Mouse (Mus musculus): ENCODE results near the gene Oxct2a. TPM values are rescaled to one million over a fixed set of nuclear protein-coding genes. Genes with fewer than 3 reads are reported as not detected.

Gene Oxct2a
- total RNA-seq, 4 experiments from 2014 or later: not detected

DNA sequence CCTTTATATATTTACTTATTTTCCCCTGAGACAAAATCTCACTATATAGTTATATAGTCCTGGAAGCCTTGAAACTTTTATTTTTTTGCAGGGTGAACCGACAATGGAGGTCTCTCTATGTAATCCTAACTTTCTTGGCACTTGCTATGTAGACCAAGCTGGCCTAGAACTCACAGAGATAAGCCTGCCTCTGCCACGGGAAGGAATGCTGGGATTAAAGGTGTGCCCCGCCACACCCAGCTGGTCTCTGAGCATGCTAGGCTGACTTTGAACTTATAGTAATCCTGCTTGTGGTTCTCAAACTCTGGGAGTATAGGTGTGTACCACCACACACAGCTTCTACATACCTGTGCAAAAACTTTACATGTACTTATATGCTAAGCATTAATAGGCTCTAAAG is 43.3 kb downstream of the Oxct2a start:
- DNase-seq (ENCODE audit: low spot score): no peak

Other genes with a start within 250 kb of the Oxct2a start
- gene Bmp8b, start 218.5 kb downstream of the Oxct2a start, total RNA-seq (2022): not detected
- gene Oxct2b, start 207.4 kb downstream of the Oxct2a start, total RNA-seq (2022): not detected
- gene Ppie, start 183.7 kb downstream of the Oxct2a start, total RNA-seq (2022): 10 to 100 TPM; 22.0 to 27.8 (median 24.1) TPM
- under 1 TPM; 0.14 to 0.25 (median 0.19) TPM for gene Hpcal4, start 140.4 kb downstream of the Oxct2a start, total RNA-seq (2022)
- gene Nt5c1a, start 122.1 kb downstream of the Oxct2a start, total RNA-seq (2022): 10 to 100 TPM; 48.9 to 75.3 (median 70.1) TPM
- gene Heyl, start 90.1 kb downstream of the Oxct2a start, total RNA-seq (2022): 10 to 100 TPM in 3 of 4 experiments, 1 to 10 TPM in 1; 9.7 to 11.7 (median 10.9) TPM
- 100 to 1,000 TPM; 323 to 392 (median 367) TPM for gene Pabpc4, start 61.3 kb downstream of the Oxct2a start, total RNA-seq (2022)
- not detected for gene Bmp8a, start 19.6 kb upstream of the Oxct2a start, total RNA-seq (2022)